Mouse (Mus musculus) monocyte, adult 5-6 weeks (primary cell): ENCODE results near the gene Thbs4. TPM values are rescaled to one million over a fixed set of nuclear protein-coding genes. Genes with fewer than 3 reads are reported as not detected.

Experiments
- ATAC-seq: fragments of 153-309, 156-312 bp; replicated peaks from 2 replicates; pipeline ENCODE4 v1.8.0; 2017; ENCODE audit warnings: mild to moderate bottlenecking; ENCODE audit not compliant: low TSS enrichment, insufficient number of reproducible peaks, severe bottlenecking, poor library complexity, low FRiP score
- total RNA-seq: library from RNA; stranded (forward); fragments of 200-1000, 200-491, 200-594 nt; gene quantifications from 3 replicates; pipeline ENCODE4 v1.2.3, GENCODE M21; 2017

Thbs4 gene
- total RNA-seq, 1 experiment from 2014 or later = not detected

DNA sequence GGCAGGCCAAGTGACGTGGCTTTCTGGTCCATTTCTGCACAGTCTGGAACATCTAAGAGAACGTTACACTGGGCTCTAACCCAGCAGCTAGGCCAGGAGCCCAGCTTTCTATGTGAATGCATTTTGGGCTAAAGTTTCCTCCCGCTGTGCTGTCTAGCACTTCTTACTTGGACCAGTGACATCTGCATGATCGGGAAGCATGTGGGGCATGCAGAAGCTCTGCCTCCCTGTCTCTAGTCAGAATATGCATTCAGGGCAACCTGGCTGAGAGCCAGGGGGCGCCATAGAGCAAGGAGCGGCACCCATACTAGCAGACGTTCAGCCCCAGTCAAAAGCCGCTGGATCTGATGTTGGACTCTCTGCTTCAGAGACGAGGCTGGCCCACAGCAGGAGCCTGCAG lies 61.4 kb downstream of the Thbs4 start:
- ATAC-seq = no peak

- ATAC-seq = no peak
These were observed 61.8 kb downstream of the Thbs4 start for GRCm38 (mm10) chr13:92732836-92733235.

DNA sequence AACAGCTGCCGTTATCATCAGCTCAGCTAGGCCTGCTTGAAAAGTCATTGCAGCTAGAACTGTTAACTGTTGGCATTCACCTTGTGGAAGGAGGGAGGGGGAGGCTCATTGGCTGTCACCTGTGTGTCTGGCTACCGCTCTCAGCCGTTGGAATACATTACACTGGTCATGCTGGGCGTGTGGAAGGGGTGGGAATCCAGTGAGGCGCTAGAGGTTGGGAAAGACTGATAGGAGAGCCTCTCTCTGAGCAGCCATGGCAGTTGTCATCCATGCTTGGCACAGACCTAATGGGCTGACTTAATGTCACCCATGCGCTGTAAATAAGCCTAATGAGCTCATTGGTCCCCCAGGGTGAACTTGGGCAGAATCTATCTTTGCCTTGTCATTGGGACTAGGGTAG lies 62.8 kb downstream of the Thbs4 start:
- ATAC-seq = no peak

DNA sequence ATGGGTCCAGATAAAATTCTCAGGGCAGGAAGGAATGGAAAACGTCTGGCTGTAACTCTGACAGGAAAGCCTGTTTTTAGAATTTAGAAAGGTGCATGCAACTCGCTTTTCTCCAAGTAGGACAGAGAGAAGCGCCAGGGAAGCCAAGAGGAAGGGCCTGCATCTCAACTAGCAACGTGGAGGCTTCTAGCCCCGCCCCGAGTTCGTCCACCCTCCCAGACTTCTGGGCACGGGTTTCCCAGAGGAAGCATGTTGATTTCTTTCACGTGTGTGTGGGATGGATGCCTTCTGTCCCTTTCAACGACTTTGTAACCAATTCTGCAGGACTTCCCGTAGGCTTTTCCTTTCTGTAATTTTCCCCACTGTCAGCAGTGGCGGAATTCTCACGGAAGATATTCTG lies 64.8 kb downstream of the Thbs4 start:
- no peak for ATAC-seq

DNA sequence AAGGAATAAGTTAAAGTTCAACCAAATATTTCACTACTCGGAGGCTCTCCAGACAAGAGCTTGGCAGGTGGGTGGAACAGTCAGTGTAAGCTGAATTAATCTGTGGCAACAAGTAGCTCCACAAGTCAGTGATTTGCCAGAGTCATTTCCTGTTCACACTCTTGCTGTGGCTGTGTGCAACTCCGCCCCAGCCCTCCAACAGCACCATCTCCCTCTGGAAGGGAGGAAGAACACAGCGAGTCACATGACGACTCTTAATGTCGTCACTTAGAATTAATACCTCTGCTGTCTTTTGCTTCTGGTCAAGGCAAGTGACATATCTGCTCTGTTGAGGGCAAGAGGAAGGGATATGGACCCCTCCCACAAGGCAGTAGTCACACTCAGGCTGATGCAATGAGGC lies 72.2 kb downstream of the Thbs4 start:
- no peak for ATAC-seq

DNA sequence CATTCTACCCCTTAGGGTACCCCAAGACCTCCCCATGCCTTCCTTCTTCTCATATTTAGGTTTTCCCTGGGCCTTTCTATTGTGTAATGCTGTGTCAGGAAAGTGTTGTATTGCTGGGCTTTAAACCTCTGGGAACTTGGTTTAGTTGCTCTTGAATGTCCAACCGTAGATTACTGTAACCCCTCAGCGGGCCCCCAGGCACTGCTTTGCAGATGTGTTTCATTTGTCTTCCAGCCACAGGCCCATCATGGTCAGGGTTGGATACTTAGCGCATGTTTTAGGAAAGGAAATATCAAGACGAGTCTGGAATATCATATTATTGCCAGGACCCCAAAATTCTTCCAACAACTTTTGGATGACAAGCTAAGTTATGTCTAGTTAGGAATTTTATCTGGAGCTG lies 73.6 kb downstream of the Thbs4 start:
- no peak for ATAC-seq

DNA sequence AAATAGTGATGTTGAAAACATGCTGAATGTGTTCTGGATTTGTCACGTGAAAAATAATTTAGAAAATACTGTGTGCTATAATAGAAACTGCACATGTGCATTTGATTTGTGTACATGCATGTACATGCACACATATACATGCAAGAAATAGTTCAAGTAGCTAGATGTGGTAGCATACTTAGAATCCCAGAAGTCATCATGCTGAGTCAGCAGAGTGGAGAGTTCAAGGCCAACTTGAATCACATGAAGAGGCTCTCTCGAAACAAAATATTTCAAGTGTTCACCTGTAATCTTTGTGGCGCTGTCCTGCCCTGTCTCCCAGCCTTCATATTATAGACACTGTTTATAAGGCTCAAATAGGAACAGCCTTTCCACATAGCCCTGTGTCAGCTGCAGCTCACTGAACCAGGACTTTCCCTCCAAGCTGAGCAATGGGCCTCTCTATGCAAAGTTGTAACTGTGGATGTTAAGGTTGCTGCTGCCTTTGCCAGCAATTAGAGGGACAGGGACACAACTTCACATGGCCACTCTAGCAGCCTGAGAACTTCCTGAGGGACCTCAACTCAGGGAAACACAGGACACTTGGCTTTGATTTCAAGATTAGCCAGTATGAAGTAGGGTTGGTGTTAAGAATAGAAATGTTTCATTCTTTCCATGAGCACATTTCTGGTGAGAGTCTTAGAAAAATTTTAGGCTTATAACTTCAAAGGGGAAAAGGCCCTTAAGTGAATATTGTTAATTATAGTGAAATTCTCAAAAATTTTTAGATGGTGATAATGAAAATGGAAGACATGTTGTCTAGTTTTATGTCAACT lies 76.6 kb downstream of the Thbs4 start:
- ATAC-seq = no peak

- ATAC-seq = no peak
These were observed 82.0 kb downstream of the Thbs4 start for GRCm38 (mm10) chr13:92712619-92713018.

GRCm38 (mm10) chr13:92711821-92712220 lies 82.8 kb downstream of the Thbs4 start:
- no peak for ATAC-seq

DNA sequence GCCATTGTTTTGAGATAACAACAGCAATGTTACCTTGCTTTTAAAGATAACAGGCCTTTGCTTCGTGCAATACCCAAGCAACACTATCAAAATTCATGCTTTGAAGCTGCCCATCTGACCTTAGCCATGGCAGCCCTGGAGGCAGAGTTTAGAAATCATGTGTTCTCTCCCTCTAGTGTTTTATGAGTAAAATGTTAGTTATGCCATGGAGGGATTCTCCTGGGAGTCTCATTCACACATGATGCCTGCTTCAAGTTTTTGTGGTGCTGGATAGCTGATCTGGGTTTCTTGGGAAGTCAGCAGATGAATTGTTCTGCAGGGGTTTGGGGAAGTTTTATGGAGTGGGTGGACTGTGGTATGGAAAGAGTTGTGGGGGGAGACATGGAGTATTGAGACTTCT lies 84.3 kb downstream of the Thbs4 start:
- no peak for ATAC-seq

GRCm38 (mm10) chr13:92709535-92709934 lies 85.1 kb downstream of the Thbs4 start:
- no peak for ATAC-seq

DNA sequence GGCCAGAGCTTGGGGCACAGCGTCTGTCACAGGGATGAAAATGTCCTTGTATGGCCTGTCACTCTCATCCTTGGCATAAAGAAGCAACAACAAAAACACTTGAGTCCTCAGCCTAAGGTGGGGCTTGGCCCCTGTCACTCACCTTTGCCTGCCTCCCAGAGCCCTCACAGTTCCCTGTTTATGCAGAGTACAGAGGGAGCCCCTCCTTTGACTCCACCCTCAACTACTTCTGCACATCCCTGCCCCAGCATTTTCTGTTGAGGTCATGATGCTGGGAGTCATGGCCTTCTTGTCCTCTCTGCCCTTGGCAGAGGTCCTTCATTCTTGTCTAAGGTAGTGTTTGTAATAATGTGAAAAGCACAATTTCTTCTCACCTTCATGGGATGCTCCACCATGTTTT lies 86.2 kb downstream of the Thbs4 start:
- ATAC-seq = no peak

- ATAC-seq = no peak
These were observed 86.7 kb downstream of the Thbs4 start for GRCm38 (mm10) chr13:92707941-92708340.

GRCm38 (mm10) chr13:92706342-92707061 lies 88.1 kb downstream of the Thbs4 start:
- ATAC-seq = no peak

DNA sequence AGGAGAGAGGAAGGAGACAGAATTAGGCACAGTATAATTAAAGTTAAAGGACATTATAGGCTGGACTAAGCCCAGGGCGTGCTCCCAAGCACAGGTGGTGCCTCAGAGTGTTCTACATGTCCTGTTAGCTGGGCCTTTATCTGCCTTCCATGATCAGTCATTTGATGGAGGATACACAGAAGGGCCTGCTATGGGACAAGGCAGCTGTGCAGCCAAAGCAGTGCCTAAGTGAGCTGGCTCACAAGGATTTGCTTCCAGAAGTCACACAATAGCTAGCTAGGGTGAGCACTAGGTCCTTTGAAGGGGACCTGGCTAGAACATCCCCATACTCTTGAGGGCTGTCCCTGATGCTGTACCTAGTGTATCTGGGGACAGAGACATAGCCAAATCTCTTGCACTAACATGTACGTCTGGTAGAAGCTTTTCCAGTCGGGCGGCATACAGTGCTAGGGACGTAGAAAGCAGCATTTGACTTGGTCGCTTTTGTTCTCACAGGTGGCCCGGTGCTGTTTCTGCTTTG lies 89.5 kb downstream of the Thbs4 start:
- ATAC-seq = no peak

DNA sequence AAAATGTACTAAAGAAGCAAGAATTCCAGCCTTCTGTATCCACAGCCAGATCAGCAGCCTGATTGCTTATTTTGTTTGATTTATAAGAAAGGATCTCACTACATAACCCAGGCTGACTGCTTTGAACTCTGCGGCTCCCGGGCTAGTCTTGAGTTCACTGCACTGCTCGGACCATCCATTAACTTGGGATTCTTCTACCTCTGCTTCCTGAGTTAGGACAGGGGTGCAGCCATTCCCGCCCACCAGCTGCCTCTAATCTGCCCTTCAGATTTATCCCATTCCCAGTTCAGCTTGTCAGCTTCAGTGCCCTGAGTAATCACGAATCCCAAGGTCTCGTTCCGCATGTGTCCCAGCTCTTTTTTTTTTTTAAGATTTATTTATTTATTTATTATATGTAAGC lies 90.4 kb downstream of the Thbs4 start:
- ATAC-seq = no peak

DNA sequence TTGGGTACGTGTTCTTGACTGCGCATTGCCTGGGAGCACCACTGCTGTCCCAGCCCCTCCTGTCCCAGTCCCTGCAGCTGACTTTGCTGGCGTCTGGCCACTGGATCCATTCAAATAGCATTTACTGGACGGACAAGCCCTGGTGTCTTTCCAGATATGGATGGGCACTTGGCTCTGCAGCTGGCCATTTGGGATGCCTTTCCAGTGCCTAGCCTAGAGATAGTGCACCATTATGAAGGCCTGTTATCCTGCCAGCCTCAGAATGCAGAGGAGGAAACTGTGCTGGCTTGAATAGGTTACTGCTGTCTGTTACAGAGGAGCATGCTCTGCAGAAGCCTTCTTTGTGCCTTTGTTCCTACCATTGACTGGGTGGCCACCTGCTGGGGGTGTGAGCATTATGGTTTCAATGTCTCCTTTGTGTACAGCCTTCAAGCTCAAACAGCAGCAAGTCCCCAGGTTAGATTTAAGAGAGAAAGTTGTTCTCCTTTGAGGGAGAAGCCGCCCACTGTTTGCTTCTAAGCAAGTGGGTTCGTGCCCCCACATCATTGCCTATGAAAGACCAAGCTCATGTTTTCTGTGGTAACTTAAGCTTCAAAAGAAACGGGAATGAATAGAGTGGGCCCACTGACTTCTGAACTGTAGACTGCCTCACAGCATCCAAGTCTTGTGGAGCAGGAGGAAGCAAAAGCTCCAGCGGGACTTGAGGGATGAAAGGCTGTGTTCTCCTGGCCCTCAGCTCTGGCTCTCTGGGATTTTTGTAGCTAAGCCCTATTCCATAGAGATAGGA lies 91.2 kb downstream of the Thbs4 start:
- ATAC-seq = no peak

DNA sequence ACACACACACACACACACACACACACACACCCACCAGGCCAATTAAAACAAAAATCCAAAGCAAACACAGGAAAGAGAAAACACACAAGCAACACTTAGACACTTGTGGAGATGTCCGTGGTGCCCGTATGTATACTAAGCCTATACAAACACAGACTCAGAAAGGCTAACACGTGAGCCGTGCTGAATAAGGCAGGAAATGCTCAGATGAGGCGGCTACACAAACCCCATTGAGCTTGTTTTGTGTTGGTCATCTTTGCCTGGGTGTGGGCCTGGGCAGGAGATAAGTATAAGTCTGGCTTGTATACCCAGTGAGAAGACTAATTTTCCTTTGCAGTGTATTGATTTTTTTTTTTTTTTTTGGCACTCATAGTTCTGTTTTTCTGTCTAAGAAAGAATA lies 92.6 kb downstream of the Thbs4 start:
- no peak for ATAC-seq
